Mouse (Mus musculus): ENCODE measurements around the gene Rhbdl1. TPM values are rescaled to one million over a fixed set of nuclear protein-coding genes. Genes with fewer than 3 reads are reported as not detected.

Rhbdl1 gene
- polyA plus RNA-seq, 1 experiment from 2014 or later: 11.2 TPM

- Histone ChIP-seq H3K4me1 (peaks cover 74% of the 10 kb centered on the region), H3K9ac (peak overlapping the region; percentile 89), H3K27me3 (no peaks in the 10 kb centered on the region), H3K9me3 (replicated peaks) (no peaks in the 10 kb centered on the region), H3K4me3 (peak overlapping the region; percentile 87), H3K4me2 (peak overlapping the region; percentile 98), H3K27ac (no peak overlapping the region), H3K36me3 (ENCODE audit: poor library complexity, severe bottlenecking) (peaks cover 50% of the 10 kb centered on the region)
- no peak for ATAC-seq
- WGBS: 87% methylated on average over 12 of the region's 12 CpGs
Observed at GRCm38 (mm10) chr17:25834595-25835222, 2.4 kb downstream of the Rhbdl1 start.

- ATAC-seq: no peak
- Histone ChIP-seq H3K9me3 (replicated peaks) (no peaks in the 10 kb centered on the region), H3K9ac (peak overlapping the region; percentile 89), H3K27me3 (no peaks in the 10 kb centered on the region), H3K4me2 (peak overlapping the region; percentile 98), H3K27ac (peak overlapping the region; percentile 90; the same call in 1 of the 2 replicates), H3K4me1 (peaks cover 78% of the 10 kb centered on the region), H3K36me3 (ENCODE audit: poor library complexity, severe bottlenecking) (peaks cover 45% of the 10 kb centered on the region), H3K4me3 (peak overlapping the region; percentile 87)
- 54% methylated on average over 6 of the region's 6 CpGs for WGBS
Observed at GRCm38 (mm10) chr17:25833961-25834594, 3.0 kb downstream of the Rhbdl1 start.

GRCm38 (mm10) chr17:25833291-25833663 lies 3.8 kb downstream of the Rhbdl1 start, which contains the start of gene Stub1:
Gene Stub1, minus strand, starts transcription at chr17:25833404.
- Histone ChIP-seq H3K4me2 (peak within 1 kb of the TSS; percentile 98), H3K36me3 (ENCODE audit: poor library complexity, severe bottlenecking) (peaks cover 40% of the 10 kb centered on the region), H3K27me3 (no peaks in the 10 kb centered on the region), H3K9ac (peak within 1 kb of the TSS; percentile 89), H3K4me1 (peaks cover 81% of the 10 kb centered on the region), H3K4me3 (peak within 1 kb of the TSS; percentile 87), H3K9me3 (replicated peaks) (no peaks in the 10 kb centered on the region), H3K27ac (peak within 1 kb of the TSS; percentile 90)
- WGBS: under 1% methylated on average over 24 of the region's 24 CpGs
- no peak for ATAC-seq

- peak; percentile 90 for ATAC-seq
- no peaks in the 10 kb centered on the region for H3K27me3 ChIP-seq
- under 1% methylated on average over 77 of the region's 77 CpGs for WGBS
Observed at GRCm38 (mm10) chr17:25832436-25833290, 4.4 kb downstream of the Rhbdl1 start.

GRCm38 (mm10) chr17:25831451-25832281 lies 5.4 kb downstream of the Rhbdl1 start:
- H3K4me1 ChIP-seq: peaks cover 78% of the 10 kb centered on the region
- peak overlapping the region; percentile 90; the same call in 1 of the 2 replicates for H3K27ac ChIP-seq

More at GRCm38 (mm10) chr17:25832436-25833290, 4.4 kb downstream of the Rhbdl1 start:
- Histone ChIP-seq H3K4me3 (peak overlapping the region; percentile 87), H3K36me3 (ENCODE audit: poor library complexity, severe bottlenecking) (peaks cover 38% of the 10 kb centered on the region), H3K9me3 (replicated peaks) (no peaks in the 10 kb centered on the region), H3K9ac (peak overlapping the region; percentile 89), H3K4me1 (peaks cover 79% of the 10 kb centered on the region), H3K4me2 (peak overlapping the region; percentile 98), H3K27ac (peak overlapping the region; percentile 90)

GRCm38 (mm10) chr17:25830806-25831431 lies 6.2 kb downstream of the Rhbdl1 start:
- peak overlapping the region; percentile 87 for H3K4me3 ChIP-seq
- H3K27ac ChIP-seq: no peak overlapping the region
- no peaks in the 10 kb centered on the region for H3K27me3 ChIP-seq
- WGBS: 89% methylated on average over 14 of the region's 14 CpGs
- no peaks in the 10 kb centered on the region for H3K9me3 ChIP-seq (replicated peaks)
- peak overlapping the region; percentile 89 for H3K9ac ChIP-seq
- peak overlapping the region; percentile 98 for H3K4me2 ChIP-seq
- peaks cover 55% of the 10 kb centered on the region for H3K36me3 ChIP-seq (ENCODE audit: poor library complexity, severe bottlenecking)
- H3K4me1 ChIP-seq: peaks cover 78% of the 10 kb centered on the region
- ATAC-seq: no peak

More at GRCm38 (mm10) chr17:25831451-25832281, 5.4 kb downstream of the Rhbdl1 start:
- Histone ChIP-seq H3K4me2 (peak overlapping the region; percentile 98), H3K4me3 (peak overlapping the region; percentile 87), H3K36me3 (ENCODE audit: poor library complexity, severe bottlenecking) (peaks cover 48% of the 10 kb centered on the region), H3K27me3 (no peaks in the 10 kb centered on the region), H3K9ac (peak overlapping the region; percentile 89), H3K9me3 (replicated peaks) (no peaks in the 10 kb centered on the region)
- WGBS: 64% methylated on average over 21 of the region's 21 CpGs
- ATAC-seq: no peak

GRCm38 (mm10) chr17:25830200-25830753 lies 6.8 kb downstream of the Rhbdl1 start:
- peak overlapping the region; percentile 98 for H3K4me2 ChIP-seq
- no peaks in the 10 kb centered on the region for H3K9me3 ChIP-seq (replicated peaks)
- H3K4me3 ChIP-seq: peak overlapping the region; percentile 87
- H3K27me3 ChIP-seq: no peaks in the 10 kb centered on the region
- H3K9ac ChIP-seq: peak overlapping the region; percentile 89; the same call in 1 of the 2 replicates
- peaks cover 77% of the 10 kb centered on the region for H3K4me1 ChIP-seq
- ATAC-seq: no peak
- 90% methylated on average over 4 of the region's 4 CpGs for whole genome bisulfite sequencing
- peaks cover 54% of the 10 kb centered on the region for H3K36me3 ChIP-seq (ENCODE audit: poor library complexity, severe bottlenecking)
- no peak overlapping the region for H3K27ac ChIP-seq

- H3K4me2 ChIP-seq: peak overlapping the region; percentile 98
- H3K27me3 ChIP-seq: no peaks in the 10 kb centered on the region
- peaks cover 77% of the 10 kb centered on the region for H3K4me1 ChIP-seq
- WGBS: 44% methylated on average over 8 of the region's 8 CpGs
- H3K27ac ChIP-seq: peak overlapping the region; percentile 92
- peak overlapping the region; percentile 89 for H3K9ac ChIP-seq
- no peaks in the 10 kb centered on the region for H3K9me3 ChIP-seq (replicated peaks)
- peak overlapping the region; percentile 67 for H3K4me3 ChIP-seq
- no peak for ATAC-seq
- H3K36me3 ChIP-seq (ENCODE audit: poor library complexity, severe bottlenecking): peaks cover 49% of the 10 kb centered on the region
Observed at GRCm38 (mm10) chr17:25829558-25830017, 7.5 kb downstream of the Rhbdl1 start.

GRCm38 (mm10) chr17:25828712-25829557 lies 8.2 kb downstream of the Rhbdl1 start, which contains the start of gene Jmjd8:
Gene Jmjd8, plus strand, starts transcription at chr17:25828867.
- Histone ChIP-seq H3K9me3 (replicated peaks) (no peaks in the 10 kb centered on the region), H3K9ac (peak within 1 kb of the TSS; percentile 89), H3K4me1 (peaks cover 77% of the 10 kb centered on the region), H3K4me3 (peak within 1 kb of the TSS; percentile 67), H3K36me3 (ENCODE audit: poor library complexity, severe bottlenecking) (peaks cover 49% of the 10 kb centered on the region), H3K27ac (peak within 1 kb of the TSS; percentile 92), H3K27me3 (no peaks in the 10 kb centered on the region), H3K4me2 (peak within 1 kb of the TSS; percentile 98)
- WGBS: 1% methylated on average over 32 of the region's 32 CpGs
- peak; percentile 63 for ATAC-seq

GRCm38 (mm10) chr17:25828223-25828594 lies 8.9 kb downstream of the Rhbdl1 start:
- peaks cover 49% of the 10 kb centered on the region for H3K36me3 ChIP-seq (ENCODE audit: poor library complexity, severe bottlenecking)
- peaks cover 75% of the 10 kb centered on the region for H3K4me1 ChIP-seq

More at GRCm38 (mm10) chr17:25828223-25828594, 8.9 kb downstream of the Rhbdl1 start:
- H3K9me3 ChIP-seq (replicated peaks): no peaks in the 10 kb centered on the region
- no peak for ATAC-seq
- H3K9ac ChIP-seq: peak overlapping the region; percentile 89; the same call in 1 of the 2 replicates
- H3K27me3 ChIP-seq: no peaks in the 10 kb centered on the region
- WGBS: 87% methylated on average over 8 of the region's 8 CpGs
- H3K4me3 ChIP-seq: peak overlapping the region; percentile 67
- H3K4me2 ChIP-seq: peak overlapping the region; percentile 98
- 0 out of 2 replicates have a peak overlapping the region, but pooled peaks have one; percentile 92 for H3K27ac ChIP-seq

Measured in forebrain, embryonic 13.5 days (tissue).